Mouse (Mus musculus) mouse embryonic stem cell (cell line): ENCODE data around the gene Kcnj6.

Experiments used
- in situ Hi-C, 2 experiments: fragments of 300-500 bp; cut with MboI; formaldehyde crosslinking; loops; 1 replicate in 1 of 2; 3 replicates in 1 of 2; pipeline ENCODE4 v1.14.3; 2019 to 2020; ENCODE audit warnings: low sequenced_read_pairs in 2 of 2, low pct_unique_long_range_greater_than_20kb in 1 of 2, mixed read lengths in 1 of 2; ENCODE audit not compliant: unreplicated experiment in 1 of 2

Gene Kcnj6

GRCm38 (mm10) chr16:94752781-94753180 lies 244.7 kb downstream of the Kcnj6 start:
- in situ Hi-C loops = loop anchor here in 1 of 2 experiments (25.0 kb wide), 1 partner anchor 1210 kb away; no protein-coding TSS in a partner anchor

GRCm38 (mm10) chr16:94745016-94745415 lies 252.5 kb downstream of the Kcnj6 start:
- in situ Hi-C loops = no loop called here

GRCm38 (mm10) chr16:94743853-94744501 lies 253.5 kb downstream of the Kcnj6 start:
- in situ Hi-C loops = no loop called here

GRCm38 (mm10) chr16:94737359-94737687 lies 260.2 kb downstream of the Kcnj6 start:
- in situ Hi-C loops = no loop called here

GRCm38 (mm10) chr16:94736462-94737358 lies 260.8 kb downstream of the Kcnj6 start:
- in situ Hi-C loops = no loop called here

GRCm38 (mm10) chr16:94735472-94735871 lies 262.0 kb downstream of the Kcnj6 start:
- in situ Hi-C loops = no loop called here

GRCm38 (mm10) chr16:94731027-94731426 lies 266.5 kb downstream of the Kcnj6 start:
- in situ Hi-C loops = no loop called here

- in situ Hi-C loops = no loop called here
Measured at GRCm38 (mm10) chr16:94729236-94729635, 268.3 kb downstream of the Kcnj6 start.

- in situ Hi-C loops = no loop called here
Measured at GRCm38 (mm10) chr16:94724747-94725211, 272.7 kb downstream of the Kcnj6 start.

GRCm38 (mm10) chr16:94724061-94724596 lies 273.4 kb downstream of the Kcnj6 start:
- in situ Hi-C loops = no loop called here

GRCm38 (mm10) chr16:94722936-94723335 lies 274.6 kb downstream of the Kcnj6 start:
- in situ Hi-C loops = no loop called here

- in situ Hi-C loops = no loop called here
Measured at GRCm38 (mm10) chr16:94721549-94722006, 275.9 kb downstream of the Kcnj6 start.

- in situ Hi-C loops = no loop called here
Measured at GRCm38 (mm10) chr16:94720476-94721153, 276.9 kb downstream of the Kcnj6 start.

- in situ Hi-C loops = no loop called here
Measured at GRCm38 (mm10) chr16:94719488-94719887, 278.0 kb downstream of the Kcnj6 start.

- in situ Hi-C loops = no loop called here
Measured at GRCm38 (mm10) chr16:94718919-94719318, 278.6 kb downstream of the Kcnj6 start.

- in situ Hi-C loops = no loop called here
Measured at GRCm38 (mm10) chr16:94717051-94717450, 280.4 kb downstream of the Kcnj6 start.

- in situ Hi-C loops = no loop called here
Measured at GRCm38 (mm10) chr16:94714483-94714882, 283.0 kb downstream of the Kcnj6 start.

- in situ Hi-C loops = no loop called here
Measured at GRCm38 (mm10) chr16:94713480-94714094, 283.9 kb downstream of the Kcnj6 start.
